Mouse (Mus musculus) adrenal gland, postnatal 14 days (tissue): ENCODE data around the gene Egfl7. TPM values are rescaled to one million over a fixed set of nuclear protein-coding genes. Genes with fewer than 3 reads are reported as not detected.
A peak's percentile ranks its signal among the peaks of the same experiment; 100 is the strongest.

Experiments used
- DNase-seq: peaks from one replicate; pipeline ENCODE4 v3.0.0; 2021; ENCODE audit warnings: mixed read lengths
- microRNA-seq, 2 experiments: library from miRNA; unstranded; fragments of <30 nt; microRNA quantifications; one replicate each; pipeline ENCODE4 v1.2.0; 2021
- total RNA-seq: library from RNA; stranded (reverse); gene quantifications from 2 replicates; pipeline ENCODE4 v1.2.3, GENCODE M21; 2021

Egfl7 gene
- total RNA-seq, 1 experiment from 2014 or later, result 217 TPM

DNA sequence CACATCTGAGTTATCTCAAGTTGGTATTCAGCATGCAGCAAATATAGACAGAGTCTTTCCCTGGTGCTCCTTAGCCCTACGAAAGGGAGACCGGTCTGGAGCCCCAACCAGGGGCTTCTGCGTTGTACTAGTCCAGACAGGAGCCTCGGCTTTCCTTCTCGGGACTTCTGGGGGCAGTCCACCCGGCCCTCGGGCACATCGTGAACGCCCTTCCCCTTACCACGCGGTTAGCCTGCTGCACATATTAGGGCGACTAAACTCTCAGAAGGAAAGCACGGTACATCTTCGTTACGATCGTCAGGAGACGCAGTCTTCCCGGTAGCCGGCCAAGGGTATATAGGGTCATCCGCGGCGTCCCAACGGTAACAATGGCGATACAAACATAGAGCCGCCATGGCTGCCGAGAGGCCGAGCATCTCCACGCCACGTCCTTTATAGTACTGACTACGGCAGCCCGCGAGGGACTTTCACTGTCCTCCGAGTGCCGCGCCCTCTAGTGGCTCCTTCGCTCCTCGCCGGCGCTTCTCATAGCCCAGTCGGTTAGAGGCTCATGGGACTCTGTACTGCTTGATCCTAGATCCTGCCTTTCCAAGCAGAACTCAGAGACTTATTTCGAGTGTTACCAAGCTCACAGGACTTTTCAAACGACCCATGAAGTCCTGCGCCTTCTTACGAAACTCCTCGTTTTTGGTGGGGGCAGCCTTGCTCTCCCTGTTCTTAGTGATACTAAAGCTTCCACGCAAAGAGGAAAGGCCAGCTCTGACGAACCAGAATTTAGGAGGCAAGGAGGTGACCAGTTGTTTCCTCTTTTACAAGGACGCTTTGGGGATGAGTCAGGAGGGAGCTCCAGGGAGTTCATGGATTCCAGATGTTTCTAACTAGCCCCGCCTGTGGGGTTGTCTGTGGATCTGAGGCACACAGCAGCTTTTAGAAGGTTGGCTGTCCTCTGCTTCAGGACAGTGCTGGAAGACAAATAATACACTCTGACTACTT, 60.3 kb downstream of the Egfl7 start:
- peak; percentile 98 for DNase-seq

DNA sequence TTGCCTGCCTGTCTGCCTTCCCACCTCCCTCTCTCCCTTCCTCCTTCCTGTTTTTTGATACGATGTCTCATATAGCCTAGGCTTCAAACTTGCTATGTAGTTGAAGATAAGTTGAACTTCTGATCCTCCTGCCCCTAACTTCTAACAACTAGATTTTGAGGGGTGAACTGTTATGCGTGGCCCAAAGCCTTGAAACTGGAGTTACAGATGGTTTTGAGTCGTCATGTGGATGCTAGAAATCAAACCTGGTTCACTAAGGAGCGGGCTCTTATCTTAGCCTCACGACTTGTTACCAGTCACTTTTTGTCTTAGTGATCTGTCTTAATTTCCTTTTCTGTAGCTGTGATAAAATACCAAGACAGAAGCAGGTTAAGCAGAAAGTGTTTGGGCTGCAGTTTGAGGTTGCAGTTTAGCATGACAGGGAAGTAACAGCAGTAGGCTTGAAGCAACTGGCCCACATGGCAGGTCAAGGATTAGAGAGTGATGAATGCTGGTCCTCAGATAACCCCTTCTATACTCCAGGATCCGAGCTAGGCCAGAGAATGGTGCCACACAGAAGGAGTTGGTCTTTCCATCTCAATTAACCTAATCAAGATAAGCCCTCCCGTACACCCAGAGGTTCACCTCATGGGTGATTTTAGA, 61.3 kb downstream of the Egfl7 start:
- peak; percentile 31 for DNase-seq

Small RNA genes lying within 50 kb of the gene (microRNA-seq; reads per million reads assigned to microRNA genes)
- gene Mir126a (5.1 to 5.7 reads per million in 2 experiments), gene Mir126b (0 reads per million in 2 experiments)

Other genes starting within 250 kb of the Egfl7 start
- gene Dnlz, start 227.9 kb upstream of the Egfl7 start, total RNA-seq, result 19.0 and 19.8 TPM in 2 replicates
- gene Card9, start 219.1 kb upstream of the Egfl7 start, total RNA-seq, result 1.2 and 1.6 TPM in 2 replicates
- gene Snapc4, start 199.4 kb upstream of the Egfl7 start, total RNA-seq, result 26.9 and 33.7 TPM in 2 replicates
- 83.5 and 94.9 TPM in 2 replicates for gene Entr1, start 190.7 kb upstream of the Egfl7 start, total RNA-seq
- gene Pmpca, start 190.7 kb upstream of the Egfl7 start, total RNA-seq, result 122 TPM in 2 replicates
- 14.5 and 16.9 TPM in 2 replicates for gene Inpp5e, start 170.8 kb upstream of the Egfl7 start, total RNA-seq
- gene Sec16a, start 134.8 kb upstream of the Egfl7 start, total RNA-seq, result 50.1 and 54.6 TPM in 2 replicates
- gene Notch1, start 63.4 kb upstream of the Egfl7 start, total RNA-seq, result 27.5 and 35.7 TPM in 2 replicates
- not detected in 2 replicates for gene Gm20532, start 6.6 kb downstream of the Egfl7 start, total RNA-seq
- 271 and 405 TPM in 2 replicates for gene Agpat2, start 24.4 kb downstream of the Egfl7 start, total RNA-seq
- gene Fam69b, start 48.4 kb downstream of the Egfl7 start, total RNA-seq, result 10.0 and 12.3 TPM in 2 replicates
- not detected in 2 replicates for gene Lcn4, start 91.3 kb downstream of the Egfl7 start, total RNA-seq